Mouse (Mus musculus): ENCODE data around the gene Rmnd5a. TPM values are rescaled to one million over a fixed set of nuclear protein-coding genes. Genes with fewer than 3 reads are reported as not detected.

The Rmnd5a gene
- polyA plus RNA-seq, 1 experiment from 2014 or later: 7.7 TPM

DNA sequence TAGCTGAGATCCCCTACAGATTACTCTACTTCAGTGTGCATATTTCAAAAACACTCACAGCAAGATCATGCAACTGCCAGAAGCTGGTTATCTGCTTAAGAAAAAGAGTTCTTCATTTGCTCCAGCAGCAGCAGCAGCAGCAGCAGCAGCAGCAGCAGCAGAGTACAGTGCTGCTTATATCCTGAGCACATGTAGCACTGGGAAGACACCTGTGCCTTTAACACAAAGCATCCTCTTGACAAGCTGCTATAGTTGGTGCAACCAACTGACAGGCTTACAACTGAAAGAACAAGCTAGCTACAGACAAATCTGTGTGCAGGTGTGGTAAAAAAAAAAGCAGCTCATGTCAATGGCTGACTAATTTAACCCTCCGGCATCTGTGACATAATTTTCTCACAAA, 44.4 kb downstream of the Rmnd5a start:
- 89% methylated on average over 1 of the region's 1 CpGs for WGBS
- no peak overlapping the region for H3K27ac ChIP-seq (ENCODE audit: low read depth, low read length)
- no peak for ATAC-seq
- H3K9ac ChIP-seq (ENCODE audit: low read depth, low read length): no peak overlapping the region
- H3K36me3 ChIP-seq (ENCODE audit: control insufficient read depth, insufficient read depth, low read length): 0 out of 2 replicates have a peak, but pooled peaks cover 6% of the 10 kb centered on the region
- H3K4me2 ChIP-seq (ENCODE audit: low read length): no peak overlapping the region
- no peaks in the 10 kb centered on the region for H3K4me1 ChIP-seq (ENCODE audit: control insufficient read depth, insufficient read depth, low read depth, low read length)
- no peaks in the 10 kb centered on the region for H3K9me3 ChIP-seq (ENCODE audit: control insufficient read depth, low read length)
- H3K4me3 ChIP-seq (ENCODE audit: low read length): no peak overlapping the region
- H3K27me3 ChIP-seq (replicated peaks; ENCODE audit: control insufficient read depth, insufficient read depth, low read length): no peaks in the 10 kb centered on the region

DNA sequence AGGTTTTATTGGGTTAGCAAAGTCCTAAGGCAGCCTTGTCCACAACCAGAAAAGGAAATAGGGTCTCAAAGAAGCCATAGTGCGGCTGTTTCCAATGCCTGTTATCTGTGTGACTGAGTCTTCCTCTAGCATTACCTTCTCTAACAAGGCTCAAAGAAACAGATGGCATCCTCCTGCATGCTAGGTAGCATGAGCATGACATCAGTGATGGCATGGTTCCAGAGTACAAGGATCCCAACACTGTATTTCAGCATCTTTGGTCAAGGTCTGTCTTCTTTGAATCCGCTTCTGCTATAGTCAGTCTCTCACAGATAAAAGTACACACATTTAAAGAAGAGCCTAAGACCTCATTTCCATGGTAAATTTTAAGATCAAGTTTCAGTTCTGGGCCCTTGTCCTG, 49.9 kb downstream of the Rmnd5a start:
- H3K36me3 ChIP-seq (ENCODE audit: control insufficient read depth, insufficient read depth, low read length): peaks cover 4% of the 10 kb centered on the region; the same call in 1 of the 2 replicates
- no peak overlapping the region for H3K4me3 ChIP-seq (ENCODE audit: low read length)
- no peaks in the 10 kb centered on the region for H3K27me3 ChIP-seq (replicated peaks; ENCODE audit: control insufficient read depth, insufficient read depth, low read length)
- H3K4me1 ChIP-seq (ENCODE audit: control insufficient read depth, insufficient read depth, low read depth, low read length): no peaks in the 10 kb centered on the region
- H3K27ac ChIP-seq (ENCODE audit: low read depth, low read length): no peak overlapping the region
- H3K9me3 ChIP-seq (ENCODE audit: control insufficient read depth, low read length): no peaks in the 10 kb centered on the region
- WGBS: 90% methylated on average over 2 of the region's 2 CpGs
- ATAC-seq: 0 out of 2 replicates have a peak, but pooled peaks have one; percentile 48
- no peak overlapping the region for H3K4me2 ChIP-seq (ENCODE audit: low read length)
- no peak overlapping the region for H3K9ac ChIP-seq (ENCODE audit: low read depth, low read length)

DNA sequence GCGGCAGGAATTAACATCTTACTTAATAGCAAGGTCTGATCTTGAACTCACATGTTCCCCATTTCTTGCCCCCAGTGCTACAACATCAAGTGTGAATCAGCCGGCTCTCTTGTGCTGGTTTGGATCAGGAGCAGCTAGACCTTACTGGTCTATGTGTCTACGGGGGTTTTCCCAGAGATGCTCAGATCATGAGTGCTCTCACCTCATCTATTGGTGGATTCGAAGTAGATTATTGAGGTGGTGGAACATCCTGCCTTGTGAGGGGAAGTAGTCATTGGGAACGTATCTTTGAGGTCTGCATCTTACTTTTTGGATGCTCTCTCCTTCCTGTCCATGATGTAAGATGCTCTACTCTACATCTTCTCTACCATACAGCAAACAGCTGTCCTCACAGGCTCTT, 58.8 kb downstream of the Rmnd5a start:
- no peak overlapping the region for H3K4me3 ChIP-seq (ENCODE audit: low read length)
- no peaks in the 10 kb centered on the region for H3K9me3 ChIP-seq (ENCODE audit: control insufficient read depth, low read length)
- H3K9ac ChIP-seq (ENCODE audit: low read depth, low read length): no peak overlapping the region
- no peak overlapping the region for H3K27ac ChIP-seq (ENCODE audit: low read depth, low read length)
- H3K27me3 ChIP-seq (replicated peaks; ENCODE audit: control insufficient read depth, insufficient read depth, low read length): no peaks in the 10 kb centered on the region
- no peak for ATAC-seq
- no peak overlapping the region for H3K4me2 ChIP-seq (ENCODE audit: low read length)
- H3K36me3 ChIP-seq (ENCODE audit: control insufficient read depth, insufficient read depth, low read length): no peaks in the 10 kb centered on the region
- WGBS: 94% methylated on average over 5 of the region's 5 CpGs
- no peaks in the 10 kb centered on the region for H3K4me1 ChIP-seq (ENCODE audit: control insufficient read depth, insufficient read depth, low read depth, low read length)

DNA sequence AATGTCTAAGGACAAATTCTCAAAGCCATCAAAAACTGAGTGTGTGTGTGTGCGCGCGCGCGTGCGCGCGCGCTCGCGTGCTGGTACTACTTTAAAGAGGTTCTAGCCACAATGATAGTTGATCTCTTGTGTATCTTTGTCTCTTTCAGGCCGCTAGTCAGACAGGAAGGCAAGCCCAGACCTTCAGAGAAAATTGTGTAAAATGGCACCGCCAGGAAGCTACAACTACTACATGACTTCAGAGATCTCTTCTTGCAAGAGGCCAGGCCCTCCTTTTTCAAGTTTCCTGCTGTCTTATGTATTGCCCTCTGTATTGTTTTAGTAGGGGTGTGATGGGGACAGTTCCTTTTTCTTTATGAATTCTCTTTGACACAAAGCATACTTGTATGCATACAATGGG, 63.7 kb downstream of the Rmnd5a start:
- Histone ChIP-seq H3K27ac (ENCODE audit: low read depth, low read length) (no peak overlapping the region), H3K4me3 (ENCODE audit: low read length) (no peak overlapping the region), H3K4me1 (ENCODE audit: control insufficient read depth, insufficient read depth, low read depth, low read length) (no peaks in the 10 kb centered on the region), H3K4me2 (ENCODE audit: low read length) (no peak overlapping the region), H3K36me3 (ENCODE audit: control insufficient read depth, insufficient read depth, low read length) (no peaks in the 10 kb centered on the region), H3K27me3 (replicated peaks; ENCODE audit: control insufficient read depth, insufficient read depth, low read length) (no peaks in the 10 kb centered on the region), H3K9ac (ENCODE audit: low read depth, low read length) (no peak overlapping the region), H3K9me3 (ENCODE audit: control insufficient read depth, low read length) (no peaks in the 10 kb centered on the region)
- no peak for ATAC-seq
- WGBS: 98% methylated on average over 13 of the region's 13 CpGs

GRCm38 (mm10) chr6:71374921-71375320, 65.5 kb downstream of the Rmnd5a start:
- no peak overlapping the region for H3K9ac ChIP-seq (ENCODE audit: low read depth, low read length)
- no peaks in the 10 kb centered on the region for H3K27me3 ChIP-seq (replicated peaks; ENCODE audit: control insufficient read depth, insufficient read depth, low read length)
- WGBS: 73% methylated on average over 2 of the region's 2 CpGs
- H3K4me1 ChIP-seq (ENCODE audit: control insufficient read depth, insufficient read depth, low read depth, low read length): no peaks in the 10 kb centered on the region
- H3K36me3 ChIP-seq (ENCODE audit: control insufficient read depth, insufficient read depth, low read length): no peaks in the 10 kb centered on the region
- no peaks in the 10 kb centered on the region for H3K9me3 ChIP-seq (ENCODE audit: control insufficient read depth, low read length)
- H3K4me2 ChIP-seq (ENCODE audit: low read length): no peak overlapping the region
- H3K27ac ChIP-seq (ENCODE audit: low read depth, low read length): no peak overlapping the region
- no peak overlapping the region for H3K4me3 ChIP-seq (ENCODE audit: low read length)
- ATAC-seq: no peak

DNA sequence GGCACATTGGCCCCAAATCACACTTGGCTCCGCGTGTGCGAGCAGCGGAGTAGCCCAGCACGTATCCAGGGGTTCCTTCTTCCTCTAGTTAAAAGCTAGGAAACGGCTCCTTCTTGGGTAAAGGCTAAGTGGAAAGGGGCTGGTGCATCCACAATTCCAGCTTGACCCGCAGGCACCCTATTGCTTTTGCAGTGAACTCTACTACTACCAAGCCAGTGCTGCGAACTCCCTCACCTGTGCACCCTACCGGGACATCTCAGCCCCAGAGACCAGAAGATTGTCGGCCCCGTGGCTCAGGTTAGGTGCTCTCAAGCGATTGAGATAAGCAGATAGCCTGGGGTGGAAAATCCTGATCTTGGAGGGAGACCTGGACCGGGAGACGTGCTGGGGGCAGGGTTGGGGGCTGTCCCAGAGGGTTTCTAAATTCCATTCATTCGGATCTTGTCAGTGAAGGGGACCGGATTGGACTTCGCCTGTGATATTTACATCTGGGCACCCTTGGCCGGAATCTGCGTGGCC, 66.1 kb downstream of the Rmnd5a start:
- no peaks in the 10 kb centered on the region for H3K36me3 ChIP-seq (ENCODE audit: control insufficient read depth, insufficient read depth, low read length)
- no peak overlapping the region for H3K9ac ChIP-seq (ENCODE audit: low read depth, low read length)
- H3K9me3 ChIP-seq (ENCODE audit: control insufficient read depth, low read length): no peaks in the 10 kb centered on the region
- ATAC-seq: no peak
- H3K4me2 ChIP-seq (ENCODE audit: low read length): no peak overlapping the region
- WGBS: 88% methylated on average over 19 of the region's 19 CpGs
- no peaks in the 10 kb centered on the region for H3K4me1 ChIP-seq (ENCODE audit: control insufficient read depth, insufficient read depth, low read depth, low read length)
- H3K27ac ChIP-seq (ENCODE audit: low read depth, low read length): no peak overlapping the region
- no peak overlapping the region for H3K4me3 ChIP-seq (ENCODE audit: low read length)
- H3K27me3 ChIP-seq (replicated peaks; ENCODE audit: control insufficient read depth, insufficient read depth, low read length): no peaks in the 10 kb centered on the region

DNA sequence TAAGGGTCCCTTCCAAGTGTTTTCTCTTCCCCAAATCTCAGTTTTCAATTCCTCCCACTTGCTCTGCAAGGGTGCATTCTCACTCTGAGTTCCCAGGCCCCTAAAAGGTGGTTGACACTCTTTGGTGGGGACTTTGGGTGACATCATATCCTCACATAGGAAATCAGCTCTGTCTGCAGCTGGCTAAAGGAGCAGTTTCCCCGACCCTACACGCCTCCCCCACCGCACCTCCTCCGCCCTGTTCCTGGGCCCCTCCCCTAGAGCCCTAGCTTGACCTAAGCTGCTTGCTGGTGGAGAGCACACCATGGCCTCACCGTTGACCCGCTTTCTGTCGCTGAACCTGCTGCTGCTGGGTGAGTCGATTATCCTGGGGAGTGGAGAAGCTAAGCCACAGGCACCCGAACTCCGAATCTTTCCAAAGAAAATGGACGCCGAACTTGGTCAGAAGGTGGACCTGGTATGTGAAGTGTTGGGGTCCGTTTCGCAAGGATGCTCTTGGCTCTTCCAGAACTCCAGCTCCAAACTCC, 67.1 kb downstream of the Rmnd5a start, which contains the start of gene Cd8a:
Cd8a (plus strand) TSS at position 179 of the 527 bp plus-strand sequence.
- ATAC-seq: no peak
- 86% methylated on average over 14 of the region's 14 CpGs for WGBS
- no peaks in the 10 kb centered on the region for H3K36me3 ChIP-seq (ENCODE audit: control insufficient read depth, insufficient read depth, low read length)
- H3K9ac ChIP-seq (ENCODE audit: low read depth, low read length): no peak within 1 kb of the TSS
- no peaks in the 10 kb centered on the region for H3K9me3 ChIP-seq (ENCODE audit: control insufficient read depth, low read length)
- no peaks in the 10 kb centered on the region for H3K4me1 ChIP-seq (ENCODE audit: control insufficient read depth, insufficient read depth, low read depth, low read length)
- H3K27ac ChIP-seq (ENCODE audit: low read depth, low read length): no peak within 1 kb of the TSS
- no peaks in the 10 kb centered on the region for H3K27me3 ChIP-seq (replicated peaks; ENCODE audit: control insufficient read depth, insufficient read depth, low read length)
- no peak within 1 kb of the TSS for H3K4me3 ChIP-seq (ENCODE audit: low read length)
- H3K4me2 ChIP-seq (ENCODE audit: low read length): no peak within 1 kb of the TSS

GRCm38 (mm10) chr6:71372041-71372720, 68.3 kb downstream of the Rmnd5a start:
- no peaks in the 10 kb centered on the region for H3K9me3 ChIP-seq (ENCODE audit: control insufficient read depth, low read length)
- no peaks in the 10 kb centered on the region for H3K36me3 ChIP-seq (ENCODE audit: control insufficient read depth, insufficient read depth, low read length)
- no peak overlapping the region for H3K4me2 ChIP-seq (ENCODE audit: low read length)
- no peak overlapping the region for H3K27ac ChIP-seq (ENCODE audit: low read depth, low read length)
- no peaks in the 10 kb centered on the region for H3K4me1 ChIP-seq (ENCODE audit: control insufficient read depth, insufficient read depth, low read depth, low read length)
- no peak overlapping the region for H3K4me3 ChIP-seq (ENCODE audit: low read length)
- no peak overlapping the region for H3K9ac ChIP-seq (ENCODE audit: low read depth, low read length)
- 84% methylated on average over 5 of the region's 5 CpGs for WGBS
- no peaks in the 10 kb centered on the region for H3K27me3 ChIP-seq (replicated peaks; ENCODE audit: control insufficient read depth, insufficient read depth, low read length)
- ATAC-seq: no peak

DNA sequence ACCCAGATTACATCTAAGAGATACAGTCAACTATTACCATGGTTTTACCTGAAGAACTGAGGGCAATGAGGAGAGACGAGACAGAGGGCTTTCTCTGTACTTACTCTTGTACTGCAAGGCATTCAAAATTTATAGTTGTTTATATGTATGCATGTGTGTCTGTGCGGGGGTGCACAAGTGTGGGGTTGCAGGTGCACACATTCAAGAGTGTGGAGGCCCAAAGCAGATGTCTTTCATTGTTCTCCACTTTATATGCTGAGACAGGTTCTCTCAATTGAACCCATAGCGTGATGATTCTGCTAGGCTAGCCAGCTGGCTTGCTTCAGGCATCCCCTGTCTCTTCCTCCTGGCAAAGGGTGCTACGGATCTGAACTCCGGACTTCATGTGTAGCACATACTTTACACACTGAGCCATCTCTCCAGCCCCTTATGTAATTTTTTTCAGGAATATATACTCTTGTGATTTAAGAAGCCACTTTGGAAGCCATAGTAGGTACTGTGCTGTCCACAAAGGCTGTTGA, 69.3 kb downstream of the Rmnd5a start:
- ATAC-seq: no peak
- no peaks in the 10 kb centered on the region for H3K36me3 ChIP-seq (ENCODE audit: control insufficient read depth, insufficient read depth, low read length)

More for the DNA sequence above, 69.3 kb downstream of the Rmnd5a start:
- H3K4me1 ChIP-seq (ENCODE audit: control insufficient read depth, insufficient read depth, low read depth, low read length): no peaks in the 10 kb centered on the region
- no peak overlapping the region for H3K4me2 ChIP-seq (ENCODE audit: low read length)
- no peaks in the 10 kb centered on the region for H3K9me3 ChIP-seq (ENCODE audit: control insufficient read depth, low read length)
- WGBS: 89% methylated on average over 5 of the region's 5 CpGs
- H3K27me3 ChIP-seq (replicated peaks; ENCODE audit: control insufficient read depth, insufficient read depth, low read length): no peaks in the 10 kb centered on the region
- H3K27ac ChIP-seq (ENCODE audit: low read depth, low read length): no peak overlapping the region
- H3K4me3 ChIP-seq (ENCODE audit: low read length): no peak overlapping the region
- no peak overlapping the region for H3K9ac ChIP-seq (ENCODE audit: low read depth, low read length)

All from hindbrain, embryonic 16.5 days (tissue).